Mouse (Mus musculus) lung, embryonic 15.5 days (tissue): ENCODE measurements at regions not wholly inside any gene's neighbourhood (a gene's known extent, or its start where the extent isn't known, plus 50 kb on each side); places are given as distances from the start of the nearest gene placed in this dataset.

Experiments used
- ATAC-seq: fragments of 200-750 bp; cut with Nextera tagmentation; 2 replicates; pipeline ENCODE4 v1.8.0; 2017; ENCODE audit warnings: moderate number of reproducible peaks, borderline replicate concordance; ENCODE audit not compliant: low FRiP score, low TSS enrichment; ENCODE audit errors: extremely low read depth
- H3K27ac ChIP-seq: fragments of 300-500 bp; sonication (generic); 2 replicates; pipeline ENCODE4 v1.5.1; 2015; ENCODE audit warnings: moderate library complexity, mild to moderate bottlenecking, inconsistent platforms
- H3K27me3 ChIP-seq: fragments of 300-500 bp; sonication (generic); 2 replicates; pipeline ENCODE4 v1.6.1; 2015; ENCODE audit warnings: inconsistent platforms
- H3K36me3 ChIP-seq: fragments of 300-500 bp; sonication (generic); 2 replicates; pipeline ENCODE4 v1.6.1; 2015; ENCODE audit warnings: inconsistent platforms
- H3K4me1 ChIP-seq: fragments of 300-500 bp; sonication (generic); 2 replicates; pipeline ENCODE4 v1.6.1; 2015; ENCODE audit warnings: inconsistent platforms
- H3K4me2 ChIP-seq: fragments of 300-500 bp; sonication (generic); 2 replicates; pipeline ENCODE4 v1.6.1; 2015; ENCODE audit warnings: inconsistent platforms, mild to moderate bottlenecking, moderate library complexity
- H3K4me3 ChIP-seq: fragments of 300-500 bp; sonication (generic); 2 replicates; pipeline ENCODE4 v1.5.1; 2015; ENCODE audit warnings: mild to moderate bottlenecking, inconsistent platforms
- H3K9ac ChIP-seq: fragments of 300-500 bp; sonication (generic); 2 replicates; pipeline ENCODE4 v1.6.1; 2015; ENCODE audit warnings: inconsistent platforms
- H3K9me3 ChIP-seq: fragments of 300-500 bp; sonication (generic); 2 replicates; pipeline ENCODE4 v1.6.1; 2016; ENCODE audit warnings: inconsistent platforms
- WGBS: fragments of 180-500 bp; shearing (Covaris S2); methylation state at CpG from one replicate; pipeline ENCODE4 v1.1.7; 2015; 5-methylcytosine and 5-hydroxymethylcytosine counted together

GRCm38 (mm10) chr12:90664436-90664835 lies 73.8 kb downstream of the Dio2 start:
- Histone ChIP-seq H3K4me1 (no peaks in the 10 kb centered on the region), H3K27ac (no peak overlapping the region), H3K36me3 (no peaks in the 10 kb centered on the region), H3K27me3 (no peaks in the 10 kb centered on the region), H3K9ac (no peak overlapping the region), H3K4me3 (no peak overlapping the region), H3K9me3 (no peaks in the 10 kb centered on the region), H3K4me2 (no peak overlapping the region)
- no peak for ATAC-seq
- WGBS, result 47% methylated on average over 2 of the region's 2 CpGs

- Histone ChIP-seq H3K27ac (no peak overlapping the region), H3K27me3 (no peaks in the 10 kb centered on the region), H3K4me2 (no peak overlapping the region), H3K4me3 (no peak overlapping the region), H3K9me3 (no peaks in the 10 kb centered on the region), H3K36me3 (no peaks in the 10 kb centered on the region), H3K4me1 (no peaks in the 10 kb centered on the region), H3K9ac (no peak overlapping the region)
- no peak for ATAC-seq
- WGBS, result 65% methylated on average over 5 of the region's 5 CpGs
Measured at GRCm38 (mm10) chr12:90645452-90645851, 92.8 kb downstream of the Dio2 start.

GRCm38 (mm10) chr12:90643891-90644290 lies 94.3 kb downstream of the Dio2 start:
- ATAC-seq, result no peak; the same call in 1 of the 2 replicates
- H3K4me3 ChIP-seq, result no peak overlapping the region
- WGBS, result 6% methylated on average over 1 of the region's 1 CpGs
- H3K9ac ChIP-seq, result no peak overlapping the region
- no peaks in the 10 kb centered on the region for H3K9me3 ChIP-seq
- H3K36me3 ChIP-seq, result no peaks in the 10 kb centered on the region
- H3K27ac ChIP-seq, result no peak overlapping the region
- H3K4me1 ChIP-seq, result no peaks in the 10 kb centered on the region
- H3K4me2 ChIP-seq, result no peak overlapping the region
- H3K27me3 ChIP-seq, result no peaks in the 10 kb centered on the region

- H3K27ac ChIP-seq, result no peak overlapping the region
- no peaks in the 10 kb centered on the region for H3K36me3 ChIP-seq
- H3K9ac ChIP-seq, result no peak overlapping the region
- H3K9me3 ChIP-seq, result no peaks in the 10 kb centered on the region
- no peaks in the 10 kb centered on the region for H3K4me1 ChIP-seq
- H3K4me3 ChIP-seq, result no peak overlapping the region
- H3K27me3 ChIP-seq, result no peaks in the 10 kb centered on the region
- H3K4me2 ChIP-seq, result no peak overlapping the region
- ATAC-seq, result no peak
Measured at GRCm38 (mm10) chr12:90624856-90625255, 113.4 kb downstream of the Dio2 start.

- H3K27me3 ChIP-seq, result no peaks in the 10 kb centered on the region
- H3K36me3 ChIP-seq, result no peaks in the 10 kb centered on the region
- 70% methylated on average over 2 of the region's 2 CpGs for WGBS
- H3K9ac ChIP-seq, result no peak overlapping the region
- no peak overlapping the region for H3K4me3 ChIP-seq
- no peaks in the 10 kb centered on the region for H3K4me1 ChIP-seq
- no peaks in the 10 kb centered on the region for H3K9me3 ChIP-seq
- no peak for ATAC-seq
- no peak overlapping the region for H3K4me2 ChIP-seq
- H3K27ac ChIP-seq, result no peak overlapping the region
Measured at GRCm38 (mm10) chr12:90623426-90623825, 114.8 kb downstream of the Dio2 start.

GRCm38 (mm10) chr12:90608810-90609209 lies 129.4 kb downstream of the Dio2 start:
- Histone ChIP-seq H3K9ac (no peak overlapping the region), H3K9me3 (no peaks in the 10 kb centered on the region), H3K4me3 (no peak overlapping the region), H3K27me3 (no peaks in the 10 kb centered on the region), H3K27ac (no peak overlapping the region), H3K36me3 (no peaks in the 10 kb centered on the region), H3K4me1 (no peaks in the 10 kb centered on the region), H3K4me2 (no peak overlapping the region)
- ATAC-seq, result peak; percentile 81; the same call in 1 of the 2 replicates
- 43% methylated on average over 2 of the region's 2 CpGs for WGBS

GRCm38 (mm10) chr12:90607894-90608293 lies 130.3 kb downstream of the Dio2 start:
- WGBS, result 67% methylated on average over 6 of the region's 6 CpGs
- no peak overlapping the region for H3K27ac ChIP-seq
- H3K4me2 ChIP-seq, result no peak overlapping the region
- H3K9me3 ChIP-seq, result no peaks in the 10 kb centered on the region
- H3K4me1 ChIP-seq, result no peaks in the 10 kb centered on the region
- H3K4me3 ChIP-seq, result no peak overlapping the region
- H3K36me3 ChIP-seq, result no peaks in the 10 kb centered on the region
- H3K9ac ChIP-seq, result no peak overlapping the region
- ATAC-seq, result no peak
- H3K27me3 ChIP-seq, result no peaks in the 10 kb centered on the region

GRCm38 (mm10) chr12:90580006-90580405 lies 158.2 kb downstream of the Dio2 start:
- whole genome bisulfite sequencing, result 91% methylated on average over 3 of the region's 3 CpGs
- Histone ChIP-seq H3K9ac (no peak overlapping the region), H3K4me1 (no peaks in the 10 kb centered on the region), H3K27me3 (no peaks in the 10 kb centered on the region), H3K4me3 (no peak overlapping the region), H3K27ac (no peak overlapping the region), H3K9me3 (no peaks in the 10 kb centered on the region), H3K4me2 (no peak overlapping the region), H3K36me3 (no peaks in the 10 kb centered on the region)
- ATAC-seq, result no peak

GRCm38 (mm10) chr12:90576103-90576502 lies 162.1 kb downstream of the Dio2 start:
- 58% methylated on average over 2 of the region's 2 CpGs for WGBS

GRCm38 (mm10) chr12:90571907-90572306 lies 166.3 kb downstream of the Dio2 start:
- WGBS, result 89% methylated on average over 5 of the region's 5 CpGs
- H3K4me1 ChIP-seq, result no peaks in the 10 kb centered on the region
- no peak overlapping the region for H3K27ac ChIP-seq
- no peak overlapping the region for H3K4me2 ChIP-seq
- no peak overlapping the region for H3K4me3 ChIP-seq
- no peaks in the 10 kb centered on the region for H3K9me3 ChIP-seq
- no peak overlapping the region for H3K9ac ChIP-seq
- ATAC-seq, result no peak
- no peaks in the 10 kb centered on the region for H3K36me3 ChIP-seq
- no peaks in the 10 kb centered on the region for H3K27me3 ChIP-seq

More at GRCm38 (mm10) chr12:90576103-90576502, 162.1 kb downstream of the Dio2 start:
- no peaks in the 10 kb centered on the region for H3K4me1 ChIP-seq
- H3K4me2 ChIP-seq, result no peak overlapping the region
- no peaks in the 10 kb centered on the region for H3K36me3 ChIP-seq
- no peak for ATAC-seq
- no peaks in the 10 kb centered on the region for H3K27me3 ChIP-seq
- H3K9ac ChIP-seq, result no peak overlapping the region
- H3K9me3 ChIP-seq, result no peaks in the 10 kb centered on the region
- no peak overlapping the region for H3K27ac ChIP-seq
- H3K4me3 ChIP-seq, result no peak overlapping the region

GRCm38 (mm10) chr12:90571506-90571905 lies 166.7 kb downstream of the Dio2 start:
- WGBS, result 23% methylated on average over 2 of the region's 2 CpGs
- H3K9me3 ChIP-seq, result no peaks in the 10 kb centered on the region
- H3K4me2 ChIP-seq, result no peak overlapping the region
- no peak overlapping the region for H3K4me3 ChIP-seq
- H3K27me3 ChIP-seq, result no peaks in the 10 kb centered on the region
- H3K4me1 ChIP-seq, result no peaks in the 10 kb centered on the region
- no peak overlapping the region for H3K27ac ChIP-seq
- H3K36me3 ChIP-seq, result no peaks in the 10 kb centered on the region
- no peak for ATAC-seq
- no peak overlapping the region for H3K9ac ChIP-seq

GRCm38 (mm10) chr12:90566349-90566748 lies 171.9 kb downstream of the Dio2 start:
- Histone ChIP-seq H3K9me3 (no peaks in the 10 kb centered on the region), H3K36me3 (no peaks in the 10 kb centered on the region), H3K4me3 (no peak overlapping the region), H3K27me3 (no peaks in the 10 kb centered on the region), H3K9ac (no peak overlapping the region), H3K27ac (no peak overlapping the region), H3K4me1 (no peaks in the 10 kb centered on the region), H3K4me2 (no peak overlapping the region)
- WGBS, result 69% methylated on average over 4 of the region's 6 CpGs
- no peak for ATAC-seq

- ATAC-seq, result no peak
- no peak overlapping the region for H3K9ac ChIP-seq
- WGBS, result 76% methylated on average over 3 of the region's 3 CpGs
- no peak overlapping the region for H3K4me3 ChIP-seq
- H3K27me3 ChIP-seq, result no peaks in the 10 kb centered on the region
- no peaks in the 10 kb centered on the region for H3K4me1 ChIP-seq
- H3K4me2 ChIP-seq, result no peak overlapping the region
- H3K36me3 ChIP-seq, result no peaks in the 10 kb centered on the region
- H3K9me3 ChIP-seq, result no peaks in the 10 kb centered on the region
- H3K27ac ChIP-seq, result no peak overlapping the region
Measured at GRCm38 (mm10) chr12:90565051-90565450, 173.2 kb downstream of the Dio2 start.
